Mouse (Mus musculus) limb, embryonic 11.5 days (tissue): ENCODE measurements around the gene Lce6a. TPM values are rescaled to one million over a fixed set of nuclear protein-coding genes. Genes with fewer than 3 reads are reported as not detected.

Source experiments
- ATAC-seq: fragments of 200-750 bp; cut with Nextera tagmentation; 2 replicates; pipeline ENCODE4 v1.8.0; 2017; ENCODE audit warnings: low read depth; ENCODE audit not compliant: insufficient number of reproducible peaks, low FRiP score, low TSS enrichment
- DNase-seq: peaks from one replicate; pipeline ENCODE4 v3.0.0-alpha.2; 2015; ENCODE audit warnings: low spot score
- H3K27ac ChIP-seq: fragments of 300-500 bp; sonication (generic); replicated peaks from 2 replicates; pipeline ENCODE4 v1.5.1; 2014; ENCODE audit warnings: low read depth, mild to moderate bottlenecking, low read length
- H3K27me3 ChIP-seq: fragments of 300-500 bp; sonication (generic); 2 replicates; pipeline ENCODE4 v1.6.1; 2014; ENCODE audit warnings: mild to moderate bottlenecking, low read length, mixed read lengths; ENCODE audit not compliant: control insufficient read depth, insufficient read depth
- H3K36me3 ChIP-seq: fragments of 300-500 bp; sonication (generic); 2 replicates; pipeline ENCODE4 v1.6.1; 2014; ENCODE audit warnings: mild to moderate bottlenecking, low read length, moderate library complexity, mixed read lengths; ENCODE audit not compliant: control insufficient read depth, insufficient read depth
- H3K4me1 ChIP-seq: fragments of 300-500 bp; sonication (generic); 2 replicates; pipeline ENCODE4 v1.6.1; 2014; ENCODE audit warnings: low read length, mixed read lengths; ENCODE audit not compliant: control insufficient read depth, insufficient read depth
- H3K4me2 ChIP-seq: fragments of 300-500 bp; sonication (generic); 2 replicates; pipeline ENCODE4 v1.6.1; 2014; ENCODE audit warnings: low read depth, mild to moderate bottlenecking, moderate library complexity; ENCODE audit not compliant: severe bottlenecking
- H3K4me3 ChIP-seq: fragments of 300-500 bp; sonication (generic); 2 replicates; pipeline ENCODE4 v1.5.1; 2014; ENCODE audit warnings: low read depth, low read length
- H3K9ac ChIP-seq: fragments of 300-500 bp; sonication (generic); 2 replicates; pipeline ENCODE4 v1.6.1; 2014; ENCODE audit warnings: mild to moderate bottlenecking, low read length
- H3K9me3 ChIP-seq: fragments of 300-500 bp; sonication (generic); 2 replicates; pipeline ENCODE4 v1.6.1; 2016; ENCODE audit warnings: low read length; ENCODE audit not compliant: control insufficient read depth
- WGBS: fragments of 180-500 bp; shearing (Covaris S2); extraction: QIAGEN DNeasy Blood & Tissue Kit; methylation state at CpG from one replicate; pipeline ENCODE4 v1.1.7; 2014; 5-methylcytosine and 5-hydroxymethylcytosine counted together
- polyA plus RNA-seq: library from polyadenylated mRNA; unstranded; fragments of >200 nt; fragmentation: Nextera tagmentation; extraction: Ambion mirVana; gene quantifications from 2 replicates; pipeline ENCODE4 v1.2.1, GENCODE M21; 2014

The Lce6a gene
- polyA plus RNA-seq, 1 experiment from 2014 or later = not detected

DNA sequence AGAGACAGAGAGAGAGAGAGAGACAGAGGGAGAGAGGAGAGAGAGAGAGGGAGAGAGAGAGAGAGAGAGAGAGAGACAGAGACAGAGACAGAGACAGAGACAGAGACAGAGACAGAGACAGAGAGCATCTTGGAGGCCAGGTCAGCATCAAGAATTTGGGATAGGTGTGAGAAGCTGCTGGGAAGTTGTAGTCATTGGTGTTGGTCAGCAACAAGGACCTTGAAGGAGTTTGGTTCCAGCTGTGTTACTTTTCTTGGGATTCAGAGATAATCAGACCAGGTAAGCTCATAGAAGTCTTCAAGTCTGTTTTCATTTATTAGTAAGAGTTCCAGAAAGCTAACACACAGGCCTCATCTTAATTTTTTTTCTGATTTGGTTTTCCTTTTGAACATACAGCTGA lies 14.1 kb downstream of the Lce6a start, which contains the start of gene 2210017I01Rik:
Gene 2210017I01Rik (minus strand): TSS at position 101 of the 400 bp plus-strand sequence.
- no peak within 1 kb of the TSS for H3K4me2 ChIP-seq
- H3K27me3 ChIP-seq = no peaks in the 10 kb centered on the region
- ATAC-seq (no peak), DNase-seq (no peak)
- H3K4me3 ChIP-seq = no peak within 1 kb of the TSS
- H3K9ac ChIP-seq = no peak within 1 kb of the TSS
- H3K36me3 ChIP-seq = no peaks in the 10 kb centered on the region
- H3K27ac ChIP-seq = no peak within 1 kb of the TSS
- H3K9me3 ChIP-seq = no peaks in the 10 kb centered on the region
- H3K4me1 ChIP-seq = no peaks in the 10 kb centered on the region

DNA sequence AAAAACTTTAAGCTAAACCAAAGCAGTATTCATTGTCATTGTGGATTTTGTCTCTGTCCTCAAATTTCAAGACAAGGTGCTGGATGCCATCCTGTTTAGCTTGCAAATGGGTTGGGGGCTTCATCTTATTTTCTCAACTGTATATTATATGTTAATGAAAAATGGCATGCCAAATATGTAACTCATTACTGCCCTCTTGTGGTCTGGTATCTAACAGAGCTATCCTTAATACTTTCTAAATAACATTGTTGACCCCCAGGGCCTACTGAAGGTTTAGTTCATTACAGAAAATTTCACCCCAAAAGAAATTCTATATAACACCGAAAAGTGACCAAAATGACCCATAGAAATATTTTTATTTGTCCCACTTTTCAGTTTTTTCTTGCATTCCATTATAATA lies 19.3 kb downstream of the Lce6a start:
- DNase-seq = no peak
- Histone ChIP-seq H3K4me1 (no peaks in the 10 kb centered on the region), H3K27me3 (no peaks in the 10 kb centered on the region), H3K9ac (no peak overlapping the region), H3K4me3 (no peak overlapping the region), H3K4me2 (no peak overlapping the region), H3K36me3 (no peaks in the 10 kb centered on the region), H3K27ac (no peak overlapping the region), H3K9me3 (no peaks in the 10 kb centered on the region)
- 52% methylated on average over 1 of the region's 1 CpGs for WGBS
- ATAC-seq = no peak

DNA sequence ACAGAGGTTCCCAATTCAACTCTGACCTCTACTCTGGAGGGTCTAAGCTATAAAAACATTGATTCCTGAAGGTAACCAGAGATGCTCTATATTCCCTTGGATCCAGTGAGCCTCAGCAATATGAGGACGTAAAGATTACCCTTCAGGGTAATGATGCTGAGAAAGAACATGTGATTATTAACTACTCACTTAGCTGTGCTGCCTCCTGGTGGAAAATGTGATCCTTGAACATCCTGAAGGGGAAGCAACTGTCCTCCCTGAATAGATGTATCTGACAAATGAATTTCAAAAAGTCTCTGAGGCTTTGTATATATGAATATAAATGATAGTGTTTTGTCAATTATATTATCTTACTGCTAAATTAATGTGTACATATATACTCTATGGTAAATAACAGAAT lies 21.0 kb downstream of the Lce6a start:
- Histone ChIP-seq H3K9me3 (no peaks in the 10 kb centered on the region), H3K27ac (no peak overlapping the region), H3K4me2 (no peak overlapping the region), H3K4me1 (no peaks in the 10 kb centered on the region), H3K9ac (no peak overlapping the region), H3K36me3 (no peaks in the 10 kb centered on the region), H3K27me3 (no peaks in the 10 kb centered on the region), H3K4me3 (no peak overlapping the region)
- WGBS = 50% methylated on average over 1 of the region's 1 CpGs
- ATAC-seq (no peak), DNase-seq (no peak)

DNA sequence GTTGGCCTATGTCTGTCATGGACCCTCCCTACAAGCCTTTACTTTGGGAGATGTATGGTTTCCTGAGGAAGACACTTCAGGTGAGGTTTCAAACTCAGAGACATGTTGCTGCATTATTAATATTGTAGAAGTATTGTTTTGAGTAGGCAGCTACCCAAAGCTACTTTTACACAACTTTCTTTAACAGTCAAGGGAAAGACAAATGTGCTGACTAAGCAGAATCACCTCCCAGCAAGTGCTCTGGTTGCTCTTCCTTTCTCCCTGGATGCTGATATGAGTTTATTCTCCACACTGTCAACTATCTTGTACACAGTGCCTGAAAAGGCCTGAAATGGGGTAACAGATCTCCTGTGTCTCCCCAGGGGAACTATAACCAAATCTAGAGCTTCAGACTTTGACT lies 21.5 kb downstream of the Lce6a start:
- no peak overlapping the region for H3K4me2 ChIP-seq
- ATAC-seq (no peak), DNase-seq (no peak)
- H3K27ac ChIP-seq = no peak overlapping the region
- no peak overlapping the region for H3K9ac ChIP-seq
- H3K9me3 ChIP-seq = no peaks in the 10 kb centered on the region
- H3K4me1 ChIP-seq = no peaks in the 10 kb centered on the region
- H3K27me3 ChIP-seq = no peaks in the 10 kb centered on the region
- no peaks in the 10 kb centered on the region for H3K36me3 ChIP-seq
- H3K4me3 ChIP-seq = no peak overlapping the region

DNA sequence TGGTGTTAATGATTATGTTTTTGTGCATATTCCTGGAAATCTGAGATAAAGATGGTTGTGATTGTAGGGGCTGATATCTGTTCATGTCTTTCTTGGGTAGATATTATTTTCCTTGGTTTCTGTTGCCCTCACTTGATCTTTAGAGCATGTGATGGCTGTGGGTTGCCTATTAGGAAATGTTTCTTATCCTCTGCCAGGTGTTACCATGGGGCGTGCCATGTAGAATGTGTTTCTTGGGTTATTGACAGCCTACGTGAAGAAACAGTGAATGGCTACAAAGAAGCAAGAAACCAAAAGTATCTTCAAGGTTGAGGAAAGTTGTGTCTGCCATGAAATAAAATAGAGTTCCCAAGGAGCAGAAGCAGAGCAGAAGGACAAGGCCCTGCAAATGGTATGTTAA lies 23.0 kb downstream of the Lce6a start:
- Histone ChIP-seq H3K9me3 (no peaks in the 10 kb centered on the region), H3K36me3 (no peaks in the 10 kb centered on the region), H3K4me3 (no peak overlapping the region), H3K27me3 (no peaks in the 10 kb centered on the region), H3K27ac (no peak overlapping the region), H3K9ac (no peak overlapping the region), H3K4me2 (no peak overlapping the region), H3K4me1 (no peaks in the 10 kb centered on the region)
- 80% methylated on average over 2 of the region's 2 CpGs for WGBS
- DNase-seq (no peak), ATAC-seq (no peak)

DNA sequence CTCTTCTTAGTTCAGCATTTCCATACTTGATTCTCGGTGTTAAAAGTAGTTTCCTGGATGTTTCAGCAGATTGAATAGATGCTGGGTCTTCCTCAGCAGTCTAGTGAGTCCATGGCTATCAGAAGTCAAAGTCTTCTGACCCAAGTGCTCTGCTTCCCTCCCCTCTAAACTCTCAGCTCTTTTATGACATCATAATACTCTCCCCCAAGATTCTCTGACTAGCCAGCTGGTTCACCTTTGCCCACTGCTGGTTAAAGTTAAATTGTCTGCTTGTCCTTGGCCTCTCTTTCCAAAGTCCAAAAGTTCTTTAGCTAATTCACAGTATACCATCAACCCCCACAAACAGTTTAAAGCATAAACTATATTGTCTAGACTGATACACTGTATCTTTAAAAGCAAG lies 32.6 kb downstream of the Lce6a start, which contains the start of gene Smcp:
Gene Smcp (minus strand): TSS at position 140 of the 400 bp plus-strand sequence.
- Histone ChIP-seq H3K4me3 (no peak within 1 kb of the TSS), H3K36me3 (no peaks in the 10 kb centered on the region), H3K27me3 (no peaks in the 10 kb centered on the region), H3K27ac (no peak within 1 kb of the TSS), H3K9me3 (no peaks in the 10 kb centered on the region), H3K9ac (no peak within 1 kb of the TSS), H3K4me2 (no peak within 1 kb of the TSS), H3K4me1 (no peaks in the 10 kb centered on the region)
- DNase-seq (no peak), ATAC-seq (no peak)
- WGBS = 81% methylated on average over 1 of the region's 1 CpGs

DNA sequence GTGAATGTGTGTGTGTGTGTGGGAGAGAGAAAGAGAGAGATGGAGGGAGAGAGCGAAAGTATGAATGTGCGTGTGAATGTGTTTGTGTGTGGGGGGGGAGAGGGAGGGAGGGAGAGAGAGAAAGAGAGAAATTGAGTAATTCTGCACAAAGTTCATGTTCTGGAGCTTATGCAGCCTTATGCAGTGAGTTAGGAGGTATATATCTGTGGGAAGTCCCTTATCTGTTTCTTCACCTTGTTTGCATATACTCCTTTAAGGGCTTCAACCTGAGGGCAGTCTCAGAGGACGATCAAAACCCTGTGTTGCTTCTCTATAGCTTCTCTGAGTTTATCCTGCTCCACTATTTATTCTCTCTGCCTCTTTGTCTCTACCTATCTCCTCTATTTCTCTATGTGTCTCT lies 34.3 kb downstream of the Lce6a start:
- H3K36me3 ChIP-seq = no peaks in the 10 kb centered on the region
- DNase-seq = no peak
- no peak overlapping the region for H3K4me2 ChIP-seq

DNA sequence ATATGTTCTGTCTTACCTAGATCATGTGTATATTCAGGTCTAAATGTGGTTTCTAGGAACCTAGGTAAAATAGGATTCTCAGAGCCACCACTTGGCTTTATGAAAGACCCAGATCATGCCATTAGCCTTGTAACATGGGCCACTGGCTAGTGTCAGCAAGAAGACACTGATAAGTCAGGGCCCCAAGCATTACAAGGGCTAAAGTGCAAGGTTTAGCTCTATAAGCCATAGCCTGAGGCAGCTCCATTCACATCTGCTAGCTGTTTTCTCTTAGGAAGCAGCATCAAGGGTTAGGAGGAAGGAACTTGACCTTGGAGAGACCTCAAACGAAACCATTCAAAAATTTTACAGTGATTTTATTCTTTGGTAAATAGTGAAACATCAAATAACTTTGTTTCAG lies 36.4 kb downstream of the Lce6a start:
- ATAC-seq = no peak

More for the DNA sequence above, 34.3 kb downstream of the Lce6a start:
- Histone ChIP-seq H3K9me3 (no peaks in the 10 kb centered on the region), H3K4me1 (no peaks in the 10 kb centered on the region), H3K4me3 (no peak overlapping the region), H3K27ac (no peak overlapping the region), H3K27me3 (no peaks in the 10 kb centered on the region), H3K9ac (no peak overlapping the region)
- ATAC-seq = no peak
- WGBS = 83% methylated on average over 3 of the region's 3 CpGs

DNA sequence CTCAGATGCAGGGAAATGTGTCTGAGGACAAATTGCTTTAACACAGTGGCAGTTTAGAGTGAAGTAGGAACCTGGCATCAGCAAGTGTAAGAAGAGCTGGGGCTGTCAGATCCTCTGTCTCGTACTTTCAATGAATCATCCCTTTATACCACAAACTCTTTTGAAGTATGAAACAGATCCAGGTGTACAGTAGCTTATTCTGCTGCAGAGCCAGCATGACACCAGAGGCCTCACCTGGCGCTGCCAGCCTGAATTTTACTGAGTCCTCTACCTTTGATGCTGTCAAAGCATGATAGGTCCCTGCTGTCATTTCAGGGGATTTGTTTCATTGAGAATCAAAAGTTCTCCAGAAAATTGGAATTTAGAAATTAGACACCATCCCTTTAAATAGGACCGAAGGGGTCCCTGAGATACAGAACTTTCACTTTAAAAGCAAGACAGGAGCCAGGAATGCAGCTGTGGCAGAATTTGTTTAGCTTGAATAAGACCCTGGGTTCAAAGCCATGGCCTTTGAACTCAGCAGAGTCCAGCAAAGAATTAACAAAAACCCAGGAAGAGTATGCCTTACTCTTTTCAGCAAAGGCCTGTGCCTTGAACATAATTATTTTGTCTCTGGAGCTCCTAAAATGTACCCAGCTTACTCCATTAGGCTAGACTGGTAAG lies 38.2 kb downstream of the Lce6a start:
- Histone ChIP-seq H3K9me3 (no peaks in the 10 kb centered on the region), H3K4me2 (no peak overlapping the region), H3K36me3 (no peaks in the 10 kb centered on the region), H3K9ac (no peak overlapping the region), H3K4me1 (no peaks in the 10 kb centered on the region), H3K4me3 (no peak overlapping the region), H3K27ac (no peak overlapping the region), H3K27me3 (no peaks in the 10 kb centered on the region)
- no peak for DNase-seq
- ATAC-seq = no peak
- WGBS = 79% methylated on average over 3 of the region's 3 CpGs

More for the DNA sequence above, 36.4 kb downstream of the Lce6a start:
- Histone ChIP-seq H3K9ac (no peak overlapping the region), H3K9me3 (no peaks in the 10 kb centered on the region), H3K4me2 (no peak overlapping the region), H3K4me1 (no peaks in the 10 kb centered on the region), H3K27me3 (no peaks in the 10 kb centered on the region), H3K27ac (no peak overlapping the region), H3K4me3 (no peak overlapping the region), H3K36me3 (no peaks in the 10 kb centered on the region)
- DNase-seq = no peak
- 77% methylated on average over 1 of the region's 1 CpGs for WGBS
